Mouse (Mus musculus): ENCODE data around the gene Serbp1. TPM values are rescaled to one million over a fixed set of nuclear protein-coding genes. Genes with fewer than 3 reads are reported as not detected.
A peak's percentile ranks its signal among the peaks of the same experiment; 100 is the strongest.

The Serbp1 gene
- total and polyA plus RNA-seq, 2 experiments from 2014 or later, result 306 to 316 TPM

DNA sequence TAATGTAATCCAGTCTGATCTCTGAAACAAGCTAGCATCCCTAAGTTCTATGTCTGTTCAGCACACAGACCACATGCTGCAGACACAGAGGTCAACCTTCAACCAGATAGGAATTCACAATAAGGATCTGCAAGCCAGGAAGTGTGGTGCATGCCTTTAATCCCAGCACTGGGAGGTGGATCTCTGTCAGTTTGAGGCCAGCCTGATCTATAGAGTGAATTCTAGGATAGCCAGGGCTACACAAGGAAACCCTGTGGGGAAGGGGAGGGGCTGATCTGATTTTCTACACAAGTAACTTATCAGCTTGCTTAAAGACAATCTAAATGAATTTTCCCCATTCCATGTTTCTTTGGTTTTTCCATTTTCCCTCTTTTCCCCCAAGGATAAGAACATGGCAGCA is 17.2 kb upstream of the Serbp1 start:
- H3K4me3 ChIP-seq (ENCODE audit: low read depth, low read length), result no peak overlapping the region
- H3K4me2 ChIP-seq (ENCODE audit: low read depth), result no peak overlapping the region
- no peak for TF ChIP-seq CTCF (IDR thresholded peaks at IDR 0.05; ENCODE audit: low read depth)
- H3K4me1 ChIP-seq (ENCODE audit: insufficient read depth), result no peaks in the 10 kb centered on the region
- no peak overlapping the region for H3K9ac ChIP-seq
- no peak for DNase-seq
- no peaks in the 10 kb centered on the region for H3K27me3 ChIP-seq (ENCODE audit: insufficient read depth, low read length)
- no peaks in the 10 kb centered on the region for H3K36me3 ChIP-seq (ENCODE audit: insufficient read depth)
- ATAC-seq, result no peak
- no peaks in the 10 kb centered on the region for H3K9me3 ChIP-seq (ENCODE audit: low read length)
- no peak overlapping the region for H3K27ac ChIP-seq (ENCODE audit: low read depth, low read length)

DNA sequence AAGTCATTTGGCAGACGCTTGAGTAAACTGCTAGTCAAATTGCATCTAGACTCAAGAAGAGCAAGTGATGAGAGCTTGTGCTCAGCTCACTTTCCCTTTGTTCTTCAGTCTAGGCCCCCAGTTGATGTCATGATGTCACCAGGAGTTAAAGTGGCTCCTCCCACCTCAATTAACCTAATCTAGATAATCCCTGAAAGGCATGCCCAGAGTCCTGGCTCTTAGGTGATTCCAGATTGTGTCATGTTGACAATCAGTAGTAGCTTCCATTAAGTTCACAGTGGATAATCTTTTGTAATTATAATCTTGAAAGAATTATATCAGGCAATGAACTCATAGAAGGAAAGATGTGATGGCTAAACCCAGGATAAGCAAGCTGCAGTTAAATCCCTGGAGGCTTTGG is 14.9 kb upstream of the Serbp1 start:
- Histone ChIP-seq H3K27ac (ENCODE audit: low read depth, low read length) (no peak overlapping the region), H3K36me3 (ENCODE audit: insufficient read depth) (no peaks in the 10 kb centered on the region), H3K4me1 (ENCODE audit: insufficient read depth) (no peaks in the 10 kb centered on the region), H3K9me3 (ENCODE audit: low read length) (no peaks in the 10 kb centered on the region), H3K27me3 (ENCODE audit: insufficient read depth, low read length) (no peaks in the 10 kb centered on the region), H3K4me2 (ENCODE audit: low read depth) (no peak overlapping the region), H3K4me3 (ENCODE audit: low read depth, low read length) (no peak overlapping the region), H3K9ac (no peak overlapping the region)
- TF ChIP-seq CTCF (IDR thresholded peaks at IDR 0.05; ENCODE audit: low read depth), result no peak
- ATAC-seq (no peak), DNase-seq (no peak)
- 92% methylated on average over 1 of the region's 1 CpGs for WGBS

- Histone ChIP-seq H3K27me3 (ENCODE audit: insufficient read depth, low read length) (no peaks in the 10 kb centered on the region), H3K4me1 (ENCODE audit: insufficient read depth) (no peaks in the 10 kb centered on the region), H3K4me3 (ENCODE audit: low read depth, low read length) (no peak overlapping the region), H3K9ac (no peak overlapping the region), H3K9me3 (ENCODE audit: low read length) (no peaks in the 10 kb centered on the region), H3K27ac (ENCODE audit: low read depth, low read length) (no peak overlapping the region), H3K4me2 (ENCODE audit: low read depth) (no peak overlapping the region), H3K36me3 (ENCODE audit: insufficient read depth) (no peaks in the 10 kb centered on the region)
- TF ChIP-seq CTCF (IDR thresholded peaks at IDR 0.05; ENCODE audit: low read depth), result no peak
- ATAC-seq (no peak), DNase-seq (no peak)
- WGBS, result 74% methylated on average over 1 of the region's 1 CpGs
Measured at GRCm38 (mm10) chr6:67223499-67223898, 14.5 kb upstream of the Serbp1 start.

DNA sequence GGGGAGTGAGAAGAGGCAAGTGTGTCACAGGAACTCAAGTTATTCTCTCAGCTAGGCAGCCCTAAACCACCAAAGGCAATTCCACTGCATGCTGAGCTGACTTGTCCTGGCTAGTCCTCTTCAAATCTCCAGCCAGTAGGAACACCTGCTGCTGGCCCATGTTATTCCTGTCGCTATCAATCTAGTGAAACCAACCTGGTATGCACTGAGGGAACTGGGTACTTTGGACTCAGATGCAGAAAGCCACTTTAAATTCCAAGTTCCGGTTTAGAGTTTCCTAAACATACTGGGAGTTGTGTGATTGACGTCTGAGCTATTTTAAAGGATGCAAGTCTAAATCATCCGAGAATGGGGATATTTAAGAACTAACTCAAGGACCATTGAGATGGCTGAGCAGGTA is 11.7 kb upstream of the Serbp1 start:
- H3K9me3 ChIP-seq (ENCODE audit: low read length), result no peaks in the 10 kb centered on the region
- 77% methylated on average over 4 of the region's 4 CpGs for WGBS
- no peak overlapping the region for H3K9ac ChIP-seq
- H3K4me3 ChIP-seq (ENCODE audit: low read depth, low read length), result no peak overlapping the region
- no peak overlapping the region for H3K27ac ChIP-seq (ENCODE audit: low read depth, low read length)
- ATAC-seq (no peak), DNase-seq (no peak)
- H3K4me1 ChIP-seq (ENCODE audit: insufficient read depth), result no peaks in the 10 kb centered on the region
- no peak for TF ChIP-seq CTCF (IDR thresholded peaks at IDR 0.05; ENCODE audit: low read depth)
- no peaks in the 10 kb centered on the region for H3K36me3 ChIP-seq (ENCODE audit: insufficient read depth)
- H3K4me2 ChIP-seq (ENCODE audit: low read depth), result no peak overlapping the region
- H3K27me3 ChIP-seq (ENCODE audit: insufficient read depth, low read length), result 0 out of 2 replicates have a peak, but pooled peaks cover 7% of the 10 kb centered on the region

GRCm38 (mm10) chr6:67228459-67229107 is 9.4 kb upstream of the Serbp1 start:
- Histone ChIP-seq H3K9me3 (ENCODE audit: low read length) (no peaks in the 10 kb centered on the region), H3K27ac (ENCODE audit: low read depth, low read length) (no peak overlapping the region), H3K27me3 (ENCODE audit: insufficient read depth, low read length) (0 out of 2 replicates have a peak, but pooled peaks cover 7% of the 10 kb centered on the region), H3K4me3 (ENCODE audit: low read depth, low read length) (peak overlapping the region; percentile 28), H3K4me2 (ENCODE audit: low read depth) (peak overlapping the region; percentile 50), H3K36me3 (ENCODE audit: insufficient read depth) (no peaks in the 10 kb centered on the region), H3K9ac (peak overlapping the region; percentile 18; the same call in 1 of the 2 replicates), H3K4me1 (ENCODE audit: insufficient read depth) (no peaks in the 10 kb centered on the region)
- ATAC-seq, result peak; percentile 61
- peak; percentile 44 for DNase-seq
- 9% methylated on average over 18 of the region's 18 CpGs for WGBS
- TF ChIP-seq CTCF (IDR thresholded peaks at IDR 0.05; ENCODE audit: low read depth), result no peak

DNA sequence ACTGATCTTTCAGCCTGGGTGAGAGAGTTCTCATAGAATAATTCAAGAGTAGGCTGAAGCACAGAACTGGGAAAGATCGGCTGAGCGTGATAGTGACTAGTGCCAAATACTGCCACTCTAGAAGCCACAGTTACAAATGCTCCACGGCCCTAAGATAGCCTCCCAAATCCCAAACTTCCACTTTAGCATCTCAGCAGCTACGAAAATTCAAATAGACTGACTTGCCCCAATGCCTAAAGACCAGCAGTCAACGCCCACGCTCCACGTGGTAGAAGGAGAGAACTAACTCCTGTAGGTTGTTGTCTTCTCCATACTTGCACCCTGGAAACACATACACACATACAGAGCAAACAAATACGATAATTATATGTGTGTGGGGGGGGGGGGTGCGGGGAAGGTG is 8.5 kb upstream of the Serbp1 start:
- Histone ChIP-seq H3K4me2 (ENCODE audit: low read depth) (no peak overlapping the region), H3K27ac (ENCODE audit: low read depth, low read length) (no peak overlapping the region), H3K9me3 (ENCODE audit: low read length) (no peaks in the 10 kb centered on the region), H3K9ac (no peak overlapping the region), H3K4me3 (ENCODE audit: low read depth, low read length) (no peak overlapping the region), H3K27me3 (ENCODE audit: insufficient read depth, low read length) (0 out of 2 replicates have a peak, but pooled peaks cover 7% of the 10 kb centered on the region), H3K36me3 (ENCODE audit: insufficient read depth) (no peaks in the 10 kb centered on the region), H3K4me1 (ENCODE audit: insufficient read depth) (no peaks in the 10 kb centered on the region)
- ATAC-seq (no peak), DNase-seq (no peak)
- TF ChIP-seq CTCF (IDR thresholded peaks at IDR 0.05; ENCODE audit: low read depth), result no peak
- 47% methylated on average over 9 of the region's 9 CpGs for WGBS

- 15% methylated on average over 11 of the region's 11 CpGs for WGBS
- TF ChIP-seq CTCF (IDR thresholded peaks at IDR 0.05; ENCODE audit: low read depth), result no peak
- no peak for DNase-seq
- Histone ChIP-seq H3K9ac (no peak overlapping the region), H3K36me3 (ENCODE audit: insufficient read depth) (no peaks in the 10 kb centered on the region), H3K4me1 (ENCODE audit: insufficient read depth) (no peaks in the 10 kb centered on the region), H3K4me2 (ENCODE audit: low read depth) (no peak overlapping the region), H3K4me3 (ENCODE audit: low read depth, low read length) (no peak overlapping the region), H3K9me3 (ENCODE audit: low read length) (no peaks in the 10 kb centered on the region), H3K27ac (ENCODE audit: low read depth, low read length) (no peak overlapping the region), H3K27me3 (ENCODE audit: insufficient read depth, low read length) (0 out of 2 replicates have a peak, but pooled peaks cover 7% of the 10 kb centered on the region)
- ATAC-seq, result peak; percentile 53; the same call in 1 of the 2 replicates
Measured at GRCm38 (mm10) chr6:67229922-67230518, 8.0 kb upstream of the Serbp1 start.
